Mouse (Mus musculus) forebrain, postnatal 0 days (tissue): ENCODE data around the gene Plxna1. TPM values are rescaled to one million over a fixed set of nuclear protein-coding genes. Genes with fewer than 3 reads are reported as not detected.

Experiments used
- ATAC-seq: fragments of 200-750 bp; cut with Nextera tagmentation; 2 replicates; pipeline ENCODE4 v1.8.0; 2017; ENCODE audit warnings: mild to moderate bottlenecking, moderate library complexity
- DNase-seq: peaks from one replicate; pipeline ENCODE4 v3.0.0-alpha.2; 2015
- H3K27ac ChIP-seq: fragments of 300-500 bp; sonication (generic); 2 replicates; pipeline ENCODE4 v1.5.1; 2014; ENCODE audit warnings: low read depth, mild to moderate bottlenecking, antibody characterized with exemption, low read length, moderate library complexity, mixed read lengths
- H3K27me3 ChIP-seq: fragments of 300-500 bp; sonication (generic); 2 replicates; pipeline ENCODE4 v1.6.1; 2014; ENCODE audit warnings: mild to moderate bottlenecking, low read length, mixed read lengths; ENCODE audit not compliant: insufficient read depth
- H3K36me3 ChIP-seq: fragments of 300-500 bp; sonication (generic); 2 replicates; pipeline ENCODE4 v1.6.1; 2014; ENCODE audit warnings: mild to moderate bottlenecking, moderate library complexity; ENCODE audit not compliant: insufficient read depth
- H3K4me1 ChIP-seq: fragments of 300-500 bp; sonication (generic); 2 replicates; pipeline ENCODE4 v1.6.1; 2014; ENCODE audit warnings: antibody characterized with exemption; ENCODE audit not compliant: insufficient read depth
- H3K4me2 ChIP-seq: fragments of 300-500 bp; sonication (generic); 2 replicates; pipeline ENCODE4 v1.6.1; 2014; ENCODE audit warnings: low read depth, mild to moderate bottlenecking, moderate library complexity
- H3K4me3 ChIP-seq: fragments of 300-500 bp; sonication (generic); 2 replicates; pipeline ENCODE4 v1.5.1; 2014; ENCODE audit warnings: low read depth, low read length, mixed read lengths
- H3K9ac ChIP-seq: fragments of 300-500 bp; sonication (generic); 2 replicates; pipeline ENCODE4 v1.6.1; 2014; ENCODE audit warnings: mild to moderate bottlenecking
- H3K9me3 ChIP-seq: fragments of 300-500 bp; sonication (generic); 2 replicates; pipeline ENCODE4 v1.6.1; 2016; ENCODE audit warnings: low read length
- CTCF ChIP-seq: sonication (generic); IDR thresholded peaks from 2 replicates; pipeline ENCODE4 v1.5.1; 2016; ENCODE audit warnings: antibody characterized with exemption, control low read depth, low read depth
- WGBS: fragments of 180-500 bp; shearing (Covaris S2); extraction: QIAGEN DNeasy Blood & Tissue Kit; methylation state at CpG from one replicate; pipeline ENCODE4 v1.1.7; 2014; 5-methylcytosine and 5-hydroxymethylcytosine counted together
- polyA plus RNA-seq: library from polyadenylated mRNA; unstranded; fragments of >200 nt; fragmentation: Nextera tagmentation; extraction: Ambion mirVana; gene quantifications from 2 replicates; pipeline ENCODE4 v1.2.1, GENCODE M21; 2015
- total RNA-seq: library from RNA; depleted of rRNA; stranded (reverse); fragments of >200 nt; gene quantifications from 2 replicates; pipeline ENCODE4 v1.2.3, GENCODE M21; 2014

Plxna1 gene
- total and polyA plus RNA-seq, 2 experiments from 2014 or later, result 42.1 to 111 TPM

DNA sequence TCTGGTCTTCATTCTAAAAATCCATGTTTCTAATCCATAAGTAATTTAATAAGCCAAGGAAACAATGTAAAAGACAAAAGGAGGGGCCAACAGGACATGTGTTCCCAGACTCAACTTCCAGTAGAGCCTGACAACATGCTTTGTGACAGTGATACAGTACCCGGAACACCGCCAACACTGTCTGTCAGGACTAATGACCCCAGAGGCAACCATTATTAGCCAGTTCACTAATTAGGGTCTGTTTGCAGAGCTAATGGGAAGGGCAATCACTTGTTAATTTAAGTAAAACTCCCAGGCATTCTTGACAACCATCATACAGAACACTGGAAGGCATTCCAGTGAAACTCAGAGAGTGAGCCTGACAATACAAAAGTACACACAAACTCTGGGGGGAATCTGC is 40.0 kb upstream of the Plxna1 start:
- Histone ChIP-seq H3K4me3 (no peak overlapping the region), H3K36me3 (no peaks in the 10 kb centered on the region), H3K9me3 (no peaks in the 10 kb centered on the region), H3K27me3 (no peaks in the 10 kb centered on the region), H3K9ac (no peak overlapping the region), H3K4me1 (no peaks in the 10 kb centered on the region; the same call in 1 of the 2 replicates), H3K27ac (no peak overlapping the region), H3K4me2 (no peak overlapping the region)
- WGBS, result 28% methylated on average over 2 of the region's 2 CpGs
- DNase-seq, result no peak
- no peak; the same call in 1 of the 2 replicates for ATAC-seq
- no peak for TF ChIP-seq CTCF

DNA sequence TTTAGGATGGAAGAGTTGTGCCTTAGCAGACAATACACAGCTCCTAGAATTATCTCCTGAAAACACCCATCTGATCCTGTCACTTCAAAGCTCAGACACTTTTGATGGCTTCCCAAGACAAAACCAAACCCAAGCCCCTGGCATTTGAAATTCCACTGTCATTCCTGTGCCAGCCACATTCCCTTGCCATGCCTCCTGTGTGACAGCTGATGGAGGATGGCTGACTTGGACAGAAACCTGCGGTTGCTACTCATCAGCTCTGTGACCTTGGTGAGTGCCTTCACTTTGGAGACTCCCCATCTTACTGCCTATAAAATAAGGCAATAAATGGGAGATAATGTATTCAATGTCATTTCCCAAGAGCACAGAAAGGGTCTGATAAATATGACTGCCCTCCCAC is 37.1 kb upstream of the Plxna1 start:
- 62% methylated on average over 1 of the region's 1 CpGs for WGBS
- no peak for TF ChIP-seq CTCF
- no peak for DNase-seq
- H3K36me3 ChIP-seq, result no peaks in the 10 kb centered on the region
- no peaks in the 10 kb centered on the region; the same call in 1 of the 2 replicates for H3K4me1 ChIP-seq
- no peak overlapping the region for H3K9ac ChIP-seq
- ATAC-seq, result no peak
- H3K4me2 ChIP-seq, result no peak overlapping the region
- H3K9me3 ChIP-seq, result no peaks in the 10 kb centered on the region
- no peaks in the 10 kb centered on the region for H3K27me3 ChIP-seq
- no peak overlapping the region for H3K27ac ChIP-seq
- H3K4me3 ChIP-seq, result no peak overlapping the region

DNA sequence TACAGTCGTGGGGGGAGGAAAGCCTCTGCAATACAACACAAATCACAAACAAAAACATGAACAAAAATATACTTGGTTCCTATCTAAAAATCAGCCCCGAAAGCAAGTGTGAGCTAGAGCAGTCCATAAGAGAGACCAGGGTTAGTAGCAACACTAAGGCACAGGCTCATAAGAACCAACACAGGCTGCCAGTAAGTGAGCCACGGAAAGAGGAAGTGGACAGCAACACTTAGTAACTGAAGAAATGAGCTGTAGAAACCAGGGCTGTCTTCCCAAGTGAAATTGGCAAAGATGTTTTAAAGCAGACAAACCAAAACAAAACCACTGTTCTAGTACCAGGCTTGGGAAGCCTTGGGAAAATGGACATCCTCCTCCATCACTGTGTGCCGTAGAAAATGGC is 35.5 kb upstream of the Plxna1 start:
- WGBS, result 84% methylated on average over 4 of the region's 4 CpGs

DNA sequence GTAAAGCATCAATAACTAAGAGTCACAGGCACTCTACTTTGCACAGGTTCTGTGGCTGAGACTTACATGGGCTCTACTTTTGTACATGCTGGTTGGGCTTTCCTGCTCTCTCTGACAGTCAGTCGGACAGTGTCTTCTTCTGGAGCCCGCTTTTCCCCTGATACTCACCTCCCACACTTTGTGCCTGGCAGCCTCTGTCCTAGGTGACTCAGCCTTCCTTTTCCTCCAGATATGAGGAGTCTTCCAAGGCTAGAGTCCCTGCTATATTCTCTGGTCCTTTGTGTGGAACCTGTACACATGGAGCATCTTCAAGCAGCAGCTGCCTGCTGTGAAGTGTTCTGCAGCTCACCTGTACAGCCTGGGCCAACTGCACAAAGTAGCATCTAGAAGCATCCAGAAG is 31.4 kb upstream of the Plxna1 start:
- no peak for TF ChIP-seq CTCF
- ATAC-seq (no peak), DNase-seq (no peak)
- Histone ChIP-seq H3K4me1 (no peaks in the 10 kb centered on the region), H3K9me3 (no peaks in the 10 kb centered on the region), H3K4me2 (no peak overlapping the region), H3K9ac (no peak overlapping the region), H3K4me3 (no peak overlapping the region), H3K36me3 (no peaks in the 10 kb centered on the region), H3K27ac (no peak overlapping the region), H3K27me3 (no peaks in the 10 kb centered on the region)
- WGBS, result 87% methylated on average over 2 of the region's 2 CpGs

More for the DNA sequence above, 35.5 kb upstream of the Plxna1 start:
- Histone ChIP-seq H3K36me3 (no peaks in the 10 kb centered on the region), H3K9me3 (no peaks in the 10 kb centered on the region), H3K9ac (no peak overlapping the region), H3K4me3 (no peak overlapping the region), H3K27me3 (no peaks in the 10 kb centered on the region), H3K4me2 (no peak overlapping the region), H3K4me1 (no peaks in the 10 kb centered on the region; the same call in 1 of the 2 replicates), H3K27ac (no peak overlapping the region)
- DNase-seq (no peak), ATAC-seq (no peak)
- no peak for TF ChIP-seq CTCF

DNA sequence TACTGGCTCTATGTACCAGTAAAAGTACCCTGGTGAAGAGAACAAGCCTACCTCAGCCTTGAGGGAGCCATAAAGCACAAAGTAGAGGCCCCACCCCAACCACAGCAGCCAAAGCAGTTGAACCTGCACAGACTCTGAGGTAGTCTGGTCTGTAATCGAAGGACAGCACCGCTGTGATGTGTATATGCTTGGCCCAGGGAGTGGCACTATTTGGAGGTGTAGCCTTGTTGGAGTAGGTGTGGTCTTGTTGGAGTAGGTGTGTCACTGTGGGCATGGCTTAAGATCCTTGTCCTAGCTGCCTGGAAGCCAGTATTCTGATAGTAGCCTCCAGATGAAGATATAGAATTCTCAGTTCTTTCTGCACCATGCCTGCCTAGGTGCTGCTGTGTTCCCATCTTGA is 29.8 kb upstream of the Plxna1 start:
- H3K9me3 ChIP-seq, result no peaks in the 10 kb centered on the region
- ATAC-seq (no peak), DNase-seq (no peak)
- WGBS, result 93% methylated on average over 2 of the region's 2 CpGs
- no peaks in the 10 kb centered on the region for H3K27me3 ChIP-seq
- H3K4me2 ChIP-seq, result no peak overlapping the region
- H3K4me3 ChIP-seq, result no peak overlapping the region
- H3K27ac ChIP-seq, result no peak overlapping the region
- TF ChIP-seq CTCF, result no peak
- H3K4me1 ChIP-seq, result no peaks in the 10 kb centered on the region
- no peak overlapping the region for H3K9ac ChIP-seq
- H3K36me3 ChIP-seq, result no peaks in the 10 kb centered on the region

DNA sequence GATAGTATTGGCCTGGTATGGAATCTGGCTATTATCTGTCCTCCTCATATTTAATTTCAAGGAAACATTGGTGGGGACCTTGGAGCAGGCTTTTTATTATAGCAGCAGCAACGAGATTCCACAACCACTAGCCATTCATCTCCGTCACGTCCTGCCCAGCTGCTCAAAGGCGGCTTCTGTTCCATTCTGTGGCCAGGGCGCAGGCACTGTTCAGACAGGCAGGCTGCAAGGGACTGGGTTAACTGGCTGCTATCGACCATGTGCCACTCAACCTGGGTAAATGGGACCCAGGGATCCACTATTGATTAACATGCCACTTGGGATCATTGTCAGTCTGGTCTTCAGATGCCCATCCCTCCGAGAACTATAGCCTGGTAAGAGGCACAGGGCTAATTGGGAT is 27.4 kb upstream of the Plxna1 start:
- 65% methylated on average over 7 of the region's 7 CpGs for WGBS
- TF ChIP-seq CTCF, result no peak
- ATAC-seq (no peak), DNase-seq (no peak)
- Histone ChIP-seq H3K27ac (no peak overlapping the region), H3K36me3 (no peaks in the 10 kb centered on the region), H3K27me3 (no peaks in the 10 kb centered on the region), H3K4me3 (no peak overlapping the region), H3K4me2 (no peak overlapping the region), H3K9ac (no peak overlapping the region), H3K4me1 (no peaks in the 10 kb centered on the region), H3K9me3 (no peaks in the 10 kb centered on the region)

DNA sequence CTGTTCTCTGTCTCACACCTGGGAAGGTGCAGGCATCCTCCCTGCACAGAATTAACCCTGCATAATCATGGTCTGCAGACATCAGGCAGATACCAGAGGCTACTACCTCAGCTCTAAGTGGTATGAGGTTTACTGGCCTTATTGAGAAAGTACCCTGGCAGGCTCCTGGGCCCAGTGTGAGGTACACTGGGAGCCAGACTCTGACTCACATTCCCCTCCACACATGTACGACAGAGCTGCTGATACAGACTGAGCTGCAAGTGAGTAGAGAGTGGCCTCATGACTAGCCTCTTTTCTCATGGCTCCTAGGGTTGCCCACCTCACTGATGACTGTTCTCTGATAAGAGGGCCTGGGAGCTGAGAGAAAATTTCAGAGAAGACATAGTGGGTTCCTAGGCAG is 24.5 kb upstream of the Plxna1 start:
- no peak overlapping the region for H3K27ac ChIP-seq
- H3K9me3 ChIP-seq, result no peaks in the 10 kb centered on the region
- no peaks in the 10 kb centered on the region for H3K27me3 ChIP-seq
- DNase-seq (no peak), ATAC-seq (no peak)
- H3K9ac ChIP-seq, result no peak overlapping the region
- no peaks in the 10 kb centered on the region for H3K4me1 ChIP-seq
- H3K4me2 ChIP-seq, result no peak overlapping the region
- no peaks in the 10 kb centered on the region for H3K36me3 ChIP-seq
- WGBS, result 77% methylated on average over 1 of the region's 1 CpGs
- TF ChIP-seq CTCF, result no peak
- H3K4me3 ChIP-seq, result no peak overlapping the region

DNA sequence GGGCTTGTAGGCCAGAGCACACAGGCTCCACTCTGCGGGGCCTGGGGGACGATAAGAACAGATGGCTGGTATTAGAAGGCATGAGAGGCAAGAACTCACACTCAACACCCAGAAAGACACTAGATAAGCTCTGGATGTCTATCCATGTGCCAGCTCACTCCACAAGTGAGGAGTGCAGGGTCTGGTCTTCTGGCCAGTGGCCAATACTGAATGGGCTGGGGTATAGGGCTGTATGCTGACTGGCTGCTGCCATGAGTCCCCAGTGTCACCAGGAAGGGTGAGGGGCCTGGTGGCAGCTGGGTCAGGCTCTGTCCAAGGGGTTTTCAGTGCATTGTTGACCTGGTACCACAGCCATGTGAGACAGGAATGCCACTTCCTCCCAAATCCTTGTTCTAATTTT is 22.3 kb upstream of the Plxna1 start:
- H3K9me3 ChIP-seq, result no peaks in the 10 kb centered on the region
- no peaks in the 10 kb centered on the region for H3K36me3 ChIP-seq
- TF ChIP-seq CTCF, result no peak
- H3K4me2 ChIP-seq, result no peak overlapping the region
- no peak for ATAC-seq
- H3K27me3 ChIP-seq, result no peaks in the 10 kb centered on the region
- no peaks in the 10 kb centered on the region for H3K4me1 ChIP-seq
- 75% methylated on average over 2 of the region's 2 CpGs for WGBS
- no peak overlapping the region for H3K27ac ChIP-seq
- no peak overlapping the region for H3K9ac ChIP-seq
- H3K4me3 ChIP-seq, result no peak overlapping the region
- no peak for DNase-seq
